Mouse (Mus musculus): ENCODE results near the gene Ablim1.

The Ablim1 gene

DNA sequence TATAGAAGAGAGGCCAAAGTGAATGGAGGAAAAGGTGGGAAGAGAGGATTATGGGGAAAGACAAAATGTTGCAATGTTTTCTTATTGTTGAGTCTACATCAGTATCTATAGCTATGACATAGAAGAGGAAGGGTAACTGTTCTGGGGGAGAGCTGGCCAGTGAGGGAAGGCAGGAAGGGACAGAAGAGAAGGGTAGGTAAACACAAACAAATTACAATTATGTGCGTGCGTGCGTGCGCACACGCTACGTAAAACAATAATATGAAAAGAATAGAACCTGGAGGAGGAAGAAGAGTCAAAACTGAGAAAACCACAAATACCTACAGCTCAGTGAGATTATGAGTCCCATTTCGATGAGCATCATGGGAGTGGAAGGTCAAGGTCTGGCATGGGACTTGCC, 13.6 kb upstream of the Ablim1 start:
- no peak for TF ChIP-seq GATA4 (IDR thresholded peaks at IDR 0.05; ENCODE audit: insufficient replicate concordance, low read length)

GRCm38 (mm10) chr19:57327679-57328078, 13.0 kb upstream of the Ablim1 start:
- no peak for TF ChIP-seq GATA4 (IDR thresholded peaks at IDR 0.05; ENCODE audit: insufficient replicate concordance, low read length)

DNA sequence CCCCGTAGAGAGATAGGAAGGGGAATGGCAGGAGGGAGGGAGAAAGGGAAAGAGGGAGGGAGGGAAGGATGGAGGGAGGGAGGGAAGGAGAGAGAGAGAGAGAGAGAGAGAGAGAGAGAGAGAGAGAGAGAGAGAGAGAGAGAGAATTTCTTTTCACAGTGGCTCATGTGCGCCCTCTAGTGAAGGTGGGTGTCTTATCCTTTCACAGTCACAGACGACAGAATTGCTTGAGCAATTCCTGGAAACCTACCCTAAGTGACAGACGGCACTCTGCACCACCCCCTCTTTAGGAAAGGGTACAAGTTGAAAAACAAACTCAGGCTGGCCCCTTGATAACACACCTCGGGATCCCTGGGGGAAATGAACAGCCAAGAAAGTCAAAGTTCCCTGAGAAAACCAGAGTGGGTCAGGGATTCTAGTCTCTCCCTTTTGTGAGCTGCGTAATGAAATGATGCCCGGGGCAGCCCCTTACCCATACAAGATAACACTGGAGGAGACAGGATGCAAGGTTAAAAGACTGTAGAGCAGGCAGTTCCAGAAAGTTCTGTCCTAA, 11.1 kb upstream of the Ablim1 start:
- TF ChIP-seq GATA4 (IDR thresholded peaks at IDR 0.05; ENCODE audit: insufficient replicate concordance, low read length), result no peak

GRCm38 (mm10) chr19:57323087-57323486, 8.4 kb upstream of the Ablim1 start:
- no peak for TF ChIP-seq GATA4 (IDR thresholded peaks at IDR 0.05; ENCODE audit: insufficient replicate concordance, low read length)

DNA sequence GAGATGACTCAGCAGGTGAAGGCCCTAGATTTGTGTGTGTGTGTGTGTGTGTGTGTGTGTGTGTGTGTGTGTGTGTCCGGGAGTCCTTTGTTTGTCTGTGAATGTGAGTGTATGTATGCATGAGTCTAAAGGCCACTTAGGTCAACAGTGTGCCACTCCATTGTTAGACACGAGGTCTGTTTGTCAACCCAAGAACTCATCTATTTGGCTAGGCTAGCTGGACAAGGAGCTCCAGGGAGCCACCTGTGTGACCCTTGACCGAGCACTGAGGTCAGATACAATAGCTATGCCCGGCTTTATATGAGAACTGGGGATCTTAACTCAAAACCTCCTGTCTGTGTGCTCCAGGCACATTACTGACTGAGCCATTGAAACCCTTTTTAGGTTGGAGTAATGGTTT, 7.8 kb upstream of the Ablim1 start:
- TF ChIP-seq GATA4 (IDR thresholded peaks at IDR 0.05; ENCODE audit: insufficient replicate concordance, low read length), result no peak

DNA sequence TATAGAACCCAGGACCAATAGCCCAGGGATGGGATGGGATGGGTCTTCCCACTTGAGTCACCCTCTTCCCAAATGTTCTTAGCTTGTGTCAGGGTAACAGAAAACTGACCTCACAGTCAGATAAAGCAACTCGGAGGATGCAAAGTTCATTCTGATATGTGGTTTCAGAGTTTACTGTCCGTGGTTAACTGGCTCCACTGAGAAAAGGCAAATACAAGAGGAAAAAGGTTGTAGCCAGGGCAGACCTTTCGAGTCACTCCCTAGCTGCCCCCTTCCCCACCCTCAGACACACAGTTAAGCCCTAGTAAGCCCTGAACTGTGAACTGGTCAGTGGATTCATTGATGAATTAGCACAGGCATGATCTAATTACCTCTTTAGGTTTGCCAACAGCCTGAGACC, 7.1 kb upstream of the Ablim1 start:
- peak; percentile 76; the same call in 1 of the 2 replicates for TF ChIP-seq GATA4 (IDR thresholded peaks at IDR 0.05; ENCODE audit: insufficient replicate concordance, low read length)

DNA sequence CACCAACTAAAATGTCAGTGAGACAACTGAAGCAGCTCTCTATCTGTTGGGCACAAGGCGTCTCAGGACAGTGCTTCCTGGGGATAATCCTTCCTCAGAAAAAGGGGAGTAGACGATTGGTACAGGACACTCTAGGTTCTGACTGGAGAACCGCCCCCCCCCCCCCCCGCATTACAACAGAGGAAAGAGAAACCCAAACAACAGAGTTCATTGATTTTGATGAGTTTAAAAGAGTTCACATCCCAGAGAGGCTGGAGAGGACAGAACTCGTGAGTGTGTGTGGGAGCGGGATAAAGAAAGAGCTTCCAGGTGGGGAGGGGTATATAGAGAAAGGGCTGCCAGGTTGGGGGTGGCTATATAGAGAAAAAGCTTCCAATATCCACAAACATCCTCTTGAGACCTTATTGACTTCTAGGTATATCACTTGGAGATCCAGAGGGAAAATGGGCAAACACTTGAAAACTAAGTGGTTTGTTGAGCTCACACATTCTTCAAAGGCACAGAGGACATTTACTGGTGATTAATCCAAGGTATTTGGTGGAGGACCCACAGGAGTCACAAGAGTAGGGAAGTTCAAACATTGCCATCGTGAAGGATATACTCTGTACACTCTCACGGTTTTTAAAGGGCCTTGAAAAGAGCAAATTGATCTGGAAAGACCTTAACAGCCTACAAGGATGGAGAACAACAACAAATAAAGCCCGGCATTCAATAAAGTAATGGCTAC, 6.1 kb upstream of the Ablim1 start:
- TF ChIP-seq GATA4 (IDR thresholded peaks at IDR 0.05; ENCODE audit: insufficient replicate concordance, low read length), result no peak

DNA sequence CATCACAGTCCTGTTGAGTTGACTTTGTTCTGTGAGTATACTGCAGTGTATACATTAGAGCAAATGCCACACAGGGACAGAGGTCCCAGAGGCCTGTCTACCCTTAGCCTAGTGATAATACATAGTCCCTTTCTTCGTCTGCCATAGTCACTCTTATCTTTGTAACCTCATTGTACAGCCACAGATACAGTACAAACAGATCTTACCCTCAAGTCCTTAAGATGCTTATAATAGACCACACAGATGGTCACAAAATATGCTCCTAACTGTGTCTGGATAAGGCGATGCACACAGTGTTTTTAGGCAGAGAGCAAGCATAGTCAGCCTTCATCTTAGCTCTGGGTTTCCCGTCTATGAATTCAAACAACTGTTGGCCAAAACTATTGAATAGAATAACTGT, 1.9 kb upstream of the Ablim1 start:
- TF ChIP-seq GATA4 (IDR thresholded peaks at IDR 0.05; ENCODE audit: insufficient replicate concordance, low read length), result no peak

- TF ChIP-seq GATA4 (IDR thresholded peaks at IDR 0.05; ENCODE audit: insufficient replicate concordance, low read length), result no peak
Measured at GRCm38 (mm10) chr19:57315013-57315565, 370 bp upstream of the Ablim1 start.

- TF ChIP-seq GATA4 (IDR thresholded peaks at IDR 0.05; ENCODE audit: insufficient replicate concordance, low read length), result no peak
Measured at GRCm38 (mm10) chr19:57313891-57314345, 801 bp downstream of the Ablim1 start.

DNA sequence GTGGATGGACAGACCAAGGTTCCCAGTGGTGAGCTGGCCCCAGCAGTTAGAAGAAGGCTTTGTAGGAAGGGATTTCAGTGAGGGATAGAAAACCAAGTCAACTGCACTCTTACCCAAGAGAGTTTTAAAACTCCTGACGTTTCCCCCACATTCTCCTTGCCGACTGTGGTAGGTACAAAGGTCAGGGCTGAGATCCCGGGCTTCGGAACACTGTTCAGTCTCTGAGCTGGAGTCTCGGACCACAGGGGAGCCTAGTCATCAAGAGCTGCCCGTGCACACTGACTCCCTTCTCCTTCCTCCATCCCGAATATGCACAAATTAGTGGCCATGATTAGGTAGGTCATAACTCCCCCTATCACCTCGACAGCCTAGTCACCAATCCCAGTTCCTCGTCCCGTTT, 1.5 kb downstream of the Ablim1 start:
- TF ChIP-seq GATA4 (IDR thresholded peaks at IDR 0.05; ENCODE audit: insufficient replicate concordance, low read length), result no peak

DNA sequence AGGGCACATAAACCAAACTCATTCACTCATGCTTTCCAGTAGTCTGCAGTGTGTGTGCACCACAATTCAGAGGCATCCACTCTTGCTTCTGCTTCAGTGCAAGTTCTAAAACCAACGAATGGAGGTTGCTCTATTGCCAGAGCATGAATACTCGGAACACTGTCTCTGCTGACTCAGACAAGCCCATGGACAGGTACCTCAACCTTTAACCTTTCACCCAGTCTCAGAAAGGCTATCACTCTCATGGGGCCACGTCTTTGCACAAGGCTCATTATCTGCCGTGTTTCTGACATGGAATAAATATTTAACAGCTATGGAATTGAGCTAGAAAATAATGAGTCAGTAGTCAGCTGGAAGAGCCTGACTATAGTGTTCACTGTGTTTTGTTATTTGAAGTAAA, 4.7 kb downstream of the Ablim1 start:
- TF ChIP-seq GATA4 (IDR thresholded peaks at IDR 0.05; ENCODE audit: insufficient replicate concordance, low read length), result peak; percentile 17; the same call in 1 of the 2 replicates

- no peak for TF ChIP-seq GATA4 (IDR thresholded peaks at IDR 0.05; ENCODE audit: insufficient replicate concordance, low read length)
Measured at GRCm38 (mm10) chr19:57306601-57307000, 8.1 kb downstream of the Ablim1 start.

GRCm38 (mm10) chr19:57305972-57306371, 8.7 kb downstream of the Ablim1 start:
- TF ChIP-seq GATA4 (IDR thresholded peaks at IDR 0.05; ENCODE audit: insufficient replicate concordance, low read length), result no peak

GRCm38 (mm10) chr19:57304666-57305065, 10.1 kb downstream of the Ablim1 start:
- TF ChIP-seq GATA4 (IDR thresholded peaks at IDR 0.05; ENCODE audit: insufficient replicate concordance, low read length), result no peak

- no peak for TF ChIP-seq GATA4 (IDR thresholded peaks at IDR 0.05; ENCODE audit: insufficient replicate concordance, low read length)
Measured at GRCm38 (mm10) chr19:57301961-57302395, 12.7 kb downstream of the Ablim1 start.
